Mouse (Mus musculus): ENCODE measurements at regions not wholly inside any gene's neighbourhood (a gene's known extent, or its start where the extent isn't known, plus 50 kb on each side); places are given as distances from the start of the nearest gene placed in this dataset.

GRCm38 (mm10) chr4:72469236-72469875, 268.6 kb upstream of the Tle1 start:
- TF ChIP-seq CTCF (IDR thresholded peaks at IDR 0.05; ENCODE audit: low read depth, low read length) (no peak), POLR2A (IDR thresholded peaks at IDR 0.05; ENCODE audit: extremely low read depth, insufficient read depth, low read length) (no peak)
- 79% methylated on average over 1 of the region's 1 CpGs for WGBS
- no peaks in the 10 kb centered on the region for H3K4me1 ChIP-seq (ENCODE audit: control insufficient read depth, insufficient read depth, low read length)
- H3K36me3 ChIP-seq (ENCODE audit: control insufficient read depth, insufficient read depth, low read length) = no peaks in the 10 kb centered on the region
- H3K79me2 ChIP-seq (ENCODE audit: control insufficient read depth, insufficient read depth, low read length) = no peaks in the 10 kb centered on the region
- no peak overlapping the region for H3K9ac ChIP-seq (ENCODE audit: low read depth, low read length)
- H3K27ac ChIP-seq (replicated peaks; ENCODE audit: insufficient read depth, low read depth, low read length) = no peak overlapping the region
- no peak overlapping the region for H3K4me3 ChIP-seq (ENCODE audit: insufficient read depth, low read depth, low read length)
- no peak for DNase-seq (ENCODE audit: extremely low read depth, low read depth, low spot score)
- H3K27me3 ChIP-seq (ENCODE audit: control insufficient read depth, insufficient read depth, low read length) = no peaks in the 10 kb centered on the region

- H3K4me3 ChIP-seq (ENCODE audit: insufficient read depth, low read depth, low read length) = no peak overlapping the region
- H3K79me2 ChIP-seq (ENCODE audit: control insufficient read depth, insufficient read depth, low read length) = no peaks in the 10 kb centered on the region
- H3K36me3 ChIP-seq (ENCODE audit: control insufficient read depth, insufficient read depth, low read length) = no peaks in the 10 kb centered on the region
- H3K27ac ChIP-seq (replicated peaks; ENCODE audit: insufficient read depth, low read depth, low read length) = no peak overlapping the region
- no peaks in the 10 kb centered on the region for H3K27me3 ChIP-seq (ENCODE audit: control insufficient read depth, insufficient read depth, low read length)
- no peak overlapping the region for H3K9ac ChIP-seq (ENCODE audit: low read depth, low read length)
- TF ChIP-seq CTCF (IDR thresholded peaks at IDR 0.05; ENCODE audit: low read depth, low read length) (no peak), POLR2A (IDR thresholded peaks at IDR 0.05; ENCODE audit: extremely low read depth, insufficient read depth, low read length) (no peak)
- H3K4me1 ChIP-seq (ENCODE audit: control insufficient read depth, insufficient read depth, low read length) = no peaks in the 10 kb centered on the region
- no peak for DNase-seq (ENCODE audit: extremely low read depth, low read depth, low spot score)
These were observed 243.6 kb upstream of the Tle1 start for GRCm38 (mm10) chr4:72444177-72444770.

GRCm38 (mm10) chr4:72437367-72437766, 236.6 kb upstream of the Tle1 start:
- no peak overlapping the region for H3K9ac ChIP-seq (ENCODE audit: low read depth, low read length)
- no peaks in the 10 kb centered on the region for H3K79me2 ChIP-seq (ENCODE audit: control insufficient read depth, insufficient read depth, low read length)
- no peaks in the 10 kb centered on the region for H3K27me3 ChIP-seq (ENCODE audit: control insufficient read depth, insufficient read depth, low read length)
- no peak for TF ChIP-seq CTCF (IDR thresholded peaks at IDR 0.05; ENCODE audit: low read depth, low read length)
- TF ChIP-seq POLR2A (IDR thresholded peaks at IDR 0.05; ENCODE audit: extremely low read depth, insufficient read depth, low read length) = no peak
- no peak for DNase-seq (ENCODE audit: extremely low read depth, low read depth, low spot score)
- no peaks in the 10 kb centered on the region for H3K36me3 ChIP-seq (ENCODE audit: control insufficient read depth, insufficient read depth, low read length)
- H3K27ac ChIP-seq (replicated peaks; ENCODE audit: insufficient read depth, low read depth, low read length) = no peak overlapping the region
- H3K4me3 ChIP-seq (ENCODE audit: insufficient read depth, low read depth, low read length) = no peak overlapping the region
- H3K4me1 ChIP-seq (ENCODE audit: control insufficient read depth, insufficient read depth, low read length) = no peaks in the 10 kb centered on the region

- no peaks in the 10 kb centered on the region for H3K36me3 ChIP-seq (ENCODE audit: control insufficient read depth, insufficient read depth, low read length)
- H3K79me2 ChIP-seq (ENCODE audit: control insufficient read depth, insufficient read depth, low read length) = no peaks in the 10 kb centered on the region
- no peak overlapping the region for H3K4me3 ChIP-seq (ENCODE audit: insufficient read depth, low read depth, low read length)
- no peaks in the 10 kb centered on the region for H3K27me3 ChIP-seq (ENCODE audit: control insufficient read depth, insufficient read depth, low read length)
- no peak overlapping the region for H3K9ac ChIP-seq (ENCODE audit: low read depth, low read length)
- 88% methylated on average over 1 of the region's 1 CpGs for WGBS
- H3K4me1 ChIP-seq (ENCODE audit: control insufficient read depth, insufficient read depth, low read length) = no peaks in the 10 kb centered on the region
- DNase-seq (ENCODE audit: extremely low read depth, low read depth, low spot score) = peak; percentile 13
- no peak overlapping the region for H3K27ac ChIP-seq (replicated peaks; ENCODE audit: insufficient read depth, low read depth, low read length)
- no peak for TF ChIP-seq POLR2A (IDR thresholded peaks at IDR 0.05; ENCODE audit: extremely low read depth, insufficient read depth, low read length)
- no peak for TF ChIP-seq CTCF (IDR thresholded peaks at IDR 0.05; ENCODE audit: low read depth, low read length)
These were observed 224.6 kb upstream of the Tle1 start for GRCm38 (mm10) chr4:72425316-72425715.

- 85% methylated on average over 8 of the region's 8 CpGs for WGBS
- no peaks in the 10 kb centered on the region for H3K4me1 ChIP-seq (ENCODE audit: control insufficient read depth, insufficient read depth, low read length)
- H3K9ac ChIP-seq (ENCODE audit: low read depth, low read length) = no peak overlapping the region
- no peaks in the 10 kb centered on the region for H3K79me2 ChIP-seq (ENCODE audit: control insufficient read depth, insufficient read depth, low read length)
- H3K27me3 ChIP-seq (ENCODE audit: control insufficient read depth, insufficient read depth, low read length) = no peaks in the 10 kb centered on the region
- no peak overlapping the region for H3K4me3 ChIP-seq (ENCODE audit: insufficient read depth, low read depth, low read length)
- no peaks in the 10 kb centered on the region for H3K36me3 ChIP-seq (ENCODE audit: control insufficient read depth, insufficient read depth, low read length)
- no peak for DNase-seq (ENCODE audit: extremely low read depth, low read depth, low spot score)
- H3K27ac ChIP-seq (replicated peaks; ENCODE audit: insufficient read depth, low read depth, low read length) = no peak overlapping the region
- TF ChIP-seq POLR2A (IDR thresholded peaks at IDR 0.05; ENCODE audit: extremely low read depth, insufficient read depth, low read length) (no peak), CTCF (IDR thresholded peaks at IDR 0.05; ENCODE audit: low read depth, low read length) (no peak)
These were observed 211.5 kb upstream of the Tle1 start for GRCm38 (mm10) chr4:72412100-72412788.

GRCm38 (mm10) chr4:72411343-72411742, 210.6 kb upstream of the Tle1 start:
- 53% methylated on average over 3 of the region's 3 CpGs for WGBS
- DNase-seq (ENCODE audit: extremely low read depth, low read depth, low spot score) = peak; percentile 32
- no peaks in the 10 kb centered on the region for H3K27me3 ChIP-seq (ENCODE audit: control insufficient read depth, insufficient read depth, low read length)
- H3K9ac ChIP-seq (ENCODE audit: low read depth, low read length) = no peak overlapping the region
- no peaks in the 10 kb centered on the region for H3K36me3 ChIP-seq (ENCODE audit: control insufficient read depth, insufficient read depth, low read length)
- no peak overlapping the region for H3K4me3 ChIP-seq (ENCODE audit: insufficient read depth, low read depth, low read length)
- no peaks in the 10 kb centered on the region for H3K79me2 ChIP-seq (ENCODE audit: control insufficient read depth, insufficient read depth, low read length)
- no peak overlapping the region for H3K27ac ChIP-seq (replicated peaks; ENCODE audit: insufficient read depth, low read depth, low read length)
- no peak for TF ChIP-seq CTCF (IDR thresholded peaks at IDR 0.05; ENCODE audit: low read depth, low read length)
- TF ChIP-seq POLR2A (IDR thresholded peaks at IDR 0.05; ENCODE audit: extremely low read depth, insufficient read depth, low read length) = no peak
- no peaks in the 10 kb centered on the region for H3K4me1 ChIP-seq (ENCODE audit: control insufficient read depth, insufficient read depth, low read length)
